Mouse (Mus musculus): Measurements from ENCODE around the gene Hist1h4i. TPM values are rescaled to one million over a fixed set of nuclear protein-coding genes. Genes with fewer than 3 reads are reported as not detected.
A peak's percentile ranks its signal among the peaks of the same experiment; 100 is the strongest.

Gene Hist1h4i
- total and polyA plus RNA-seq, 3 experiments: 6.4 to 812 (median 35.7) TPM

- peak; percentile 76 for DNase-seq (ENCODE audit: extremely low read depth)
- in situ Hi-C loops (cut with MboI; ENCODE audit: low pct_ligation_motif_present, low pct_unique_long_range_greater_than_20kb, low sequenced_read_pairs): loop anchor here (5.0 to 25.0 kb wide), 3 partner anchors 44 to 846 kb away; partner anchors contain the start of genes Trim27 and Zkscan3
- H3K9me3 ChIP-seq (replicated peaks; ENCODE audit: low read length): no peaks in the 10 kb centered on the region
Observed at GRCm38 (mm10) chr13:22020901-22021339, 20.2 kb downstream of the Hist1h4i start.

DNA sequence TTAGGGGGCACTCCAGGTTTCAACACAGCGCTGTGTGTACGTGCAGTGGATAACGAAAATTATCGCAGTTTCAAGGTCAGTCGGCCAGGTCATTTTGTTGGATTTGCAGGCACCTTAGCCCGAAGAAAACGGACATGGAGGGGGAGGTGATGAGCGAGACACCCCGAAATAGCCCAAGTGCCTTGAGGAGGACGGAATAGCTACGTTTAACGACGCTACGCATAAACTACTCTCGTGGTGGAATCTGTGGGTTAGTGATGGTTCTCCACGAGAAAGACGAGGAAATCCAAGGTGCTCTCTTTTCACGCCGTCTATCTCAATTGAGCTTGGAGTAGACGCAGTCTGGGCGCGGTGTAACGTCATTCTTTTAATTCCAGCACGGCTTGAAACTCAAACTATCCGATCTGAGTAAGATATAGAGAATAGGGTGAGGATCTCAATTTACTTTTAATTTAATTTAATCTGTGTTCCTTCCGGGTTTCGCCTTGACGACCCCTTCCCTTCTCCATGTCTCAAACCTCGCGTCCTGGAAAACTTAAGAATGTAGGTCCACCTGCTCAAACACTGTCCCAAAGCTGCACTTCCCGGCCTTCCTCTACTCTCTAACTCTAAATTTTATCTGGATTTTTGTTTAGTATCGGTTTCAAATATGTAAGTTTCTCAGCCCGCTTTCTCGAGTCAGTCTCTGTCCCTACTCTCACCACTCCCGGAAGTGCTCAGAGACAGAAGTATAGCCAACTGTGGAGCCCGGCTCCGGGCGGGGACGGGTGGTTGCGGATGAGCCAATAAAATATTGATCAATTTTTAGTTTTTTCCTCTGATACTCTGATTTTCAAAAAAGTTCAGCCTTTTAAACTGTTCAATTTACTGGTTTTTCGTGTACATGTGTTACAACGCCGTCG is 21.0 kb downstream of the Hist1h4i start:
- Histone ChIP-seq H3K36me3 (replicated peaks in 1 of 2; ENCODE audit: control insufficient read depth in 1 of 2, insufficient read depth in 1 of 2, low read length in 1 of 2) (no peaks in the 10 kb centered on the region), H3K4me3 (replicated peaks in 1 of 3; ENCODE audit: low read depth in 2 of 3, low read length in 2 of 3, poor library complexity in 1 of 3) (peak overlapping the region; percentile 50 to 68 (median 64)), H3K79me2 (replicated peaks; ENCODE audit: control insufficient read depth, extremely low read depth, insufficient read depth, poor library complexity, severe bottlenecking) (no peaks in the 10 kb centered on the region), H3K27ac (ENCODE audit: insufficient read depth, low read depth) (no peak overlapping the region), H3K9ac (ENCODE audit: insufficient read depth, low read depth) (peak overlapping the region; percentile 82), H3K27me3 (replicated peaks) (peaks cover 14% of the 10 kb centered on the region), H3K4me1 (ENCODE audit: control insufficient read depth in 1 of 2, insufficient read depth in 2 of 2) (peaks cover 0 to 9% of the 10 kb centered on the region in 2 experiments; a peak in 2 of 4 replicates), H3K9me3 (replicated peaks; ENCODE audit: low read length) (no peaks in the 10 kb centered on the region), H3K4me2 (ENCODE audit: insufficient read depth, low read depth, poor library complexity, severe bottlenecking) (peak overlapping the region; percentile 85; the same call in 1 of the 2 replicates)
- peak; percentile 54 for DNase-seq (ENCODE audit: extremely low read depth)
- peak; percentile 87 for TF ChIP-seq ELF1 (IDR thresholded peaks at IDR 0.05; ENCODE audit: low read depth, low read length)
- TF ChIP-seq GABPA (IDR thresholded peaks at IDR 0.05; ENCODE audit: insufficient replicate concordance, low read depth, low read length): no peak
- dilution Hi-C loops (cut with MboI; ENCODE audit: extremely low pct_ligation_motif_present, extremely low pct_unique_long_range_greater_than_20kb, low sequenced_read_pairs) (no loop called here), in situ Hi-C loops (cut with MboI; ENCODE audit: low pct_ligation_motif_present, low pct_unique_long_range_greater_than_20kb, low sequenced_read_pairs) (loop anchor here (5.0 to 25.0 kb wide), 3 partner anchors 43 to 845 kb away; partner anchors contain the start of genes Trim27 and Zkscan3)

More at GRCm38 (mm10) chr13:22020901-22021339, 20.2 kb downstream of the Hist1h4i start:
- no peaks in the 10 kb centered on the region for H3K79me2 ChIP-seq (replicated peaks; ENCODE audit: control insufficient read depth, extremely low read depth, insufficient read depth, poor library complexity, severe bottlenecking)
- dilution Hi-C loops (cut with MboI; ENCODE audit: extremely low pct_ligation_motif_present, extremely low pct_unique_long_range_greater_than_20kb, low sequenced_read_pairs): no loop called here
- H3K9ac ChIP-seq (ENCODE audit: insufficient read depth, low read depth): peak overlapping the region; percentile 92
- peak overlapping the region; percentile 67 to 72 (median 68) for H3K4me3 ChIP-seq (replicated peaks in 1 of 3; ENCODE audit: low read depth in 2 of 3, low read length in 2 of 3, poor library complexity in 1 of 3)
- TF ChIP-seq MXI1 (IDR thresholded peaks at IDR 0.05; ENCODE audit: low read depth, low read length) (no peak), E2F4 (IDR thresholded peaks at IDR 0.05; ENCODE audit: insufficient replicate concordance, low read depth, low read length) (0 out of 2 replicates have a peak, but pooled peaks have one; percentile 63), MAFK (IDR thresholded peaks at IDR 0.05; ENCODE audit: insufficient replicate concordance, low read length) (peak; percentile 96), NRF1 (IDR thresholded peaks at IDR 0.05; ENCODE audit: low read depth, low read length) (peak; percentile 31; the same call in 1 of the 2 replicates), JUND (conservative IDR thresholded peaks at IDR 0.05; ENCODE audit: low read depth, low read length) (no peak), ELF1 (IDR thresholded peaks at IDR 0.05; ENCODE audit: low read depth, low read length) (peak; percentile 95), TBP (conservative IDR thresholded peaks at IDR 0.05; ENCODE audit: low read depth, low read length) (peak; percentile 100), CHD1 (IDR thresholded peaks at IDR 0.05; ENCODE audit: low read depth, low read length) (no peak)
- peak overlapping the region; percentile 91 for H3K4me2 ChIP-seq (ENCODE audit: insufficient read depth, low read depth, poor library complexity, severe bottlenecking)
- H3K27me3 ChIP-seq (replicated peaks): peaks cover 13% of the 10 kb centered on the region
- H3K27ac ChIP-seq (ENCODE audit: insufficient read depth, low read depth): no peak overlapping the region
- H3K4me1 ChIP-seq (ENCODE audit: control insufficient read depth in 1 of 2, insufficient read depth in 2 of 2): peaks cover 0 to 6% of the 10 kb centered on the region in 2 experiments; a peak in 2 of 4 replicates
- H3K36me3 ChIP-seq (replicated peaks in 1 of 2; ENCODE audit: control insufficient read depth in 1 of 2, insufficient read depth in 1 of 2, low read length in 1 of 2): no peaks in the 10 kb centered on the region

All from CH12.LX (cell line).